Mouse (Mus musculus): Measurements from ENCODE around the gene Tnfrsf9. TPM values are rescaled to one million over a fixed set of nuclear protein-coding genes. Genes with fewer than 3 reads are reported as not detected.

Tnfrsf9 gene
- total RNA-seq, 2 experiments from 2014 or later, result 0.21 to 0.46 TPM

GRCm38 (mm10) chr4:150979455-150979854 is 65.1 kb downstream of the Tnfrsf9 start:
- DNase-seq (ENCODE audit: low spot score), result no peak

- DNase-seq (ENCODE audit: low spot score), result no peak
Measured at GRCm38 (mm10) chr4:150980153-150980552, 65.8 kb downstream of the Tnfrsf9 start.

DNA sequence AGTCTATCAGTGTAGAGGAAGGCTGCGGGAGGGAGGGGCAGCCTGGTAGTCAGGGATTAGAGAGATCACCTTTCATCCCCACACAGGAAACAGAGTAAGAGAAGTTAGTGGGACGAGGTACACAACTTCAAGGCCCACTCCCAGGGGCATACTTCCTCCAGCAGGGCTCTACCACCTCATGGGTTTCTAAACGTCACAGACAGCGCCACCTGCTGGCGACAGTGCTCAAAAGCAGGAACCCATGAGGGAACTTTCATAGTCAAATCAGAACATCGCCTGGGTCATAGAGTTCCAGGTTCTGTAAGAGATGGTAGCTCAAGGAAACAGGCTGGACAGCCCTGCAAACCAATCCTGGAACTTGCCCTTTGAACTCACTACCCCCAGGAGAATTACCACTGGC is 75.8 kb downstream of the Tnfrsf9 start:
- no peak for DNase-seq (ENCODE audit: low spot score)

Other genes starting within 250 kb of the Tnfrsf9 start
- gene Errfi1, start 60.6 kb upstream of the Tnfrsf9 start, total RNA-seq (2021), result 10 to 100 TPM; 24.9 to 35.9 TPM
- 100 to 1,000 TPM; 750 to 787 TPM for gene Park7, start 125 bp upstream of the Tnfrsf9 start, total RNA-seq (2021)
- not detected for gene Uts2, start 82.5 kb downstream of the Tnfrsf9 start, total RNA-seq (2021)
- 1 to 10 TPM; 5.3 to 6.9 TPM for gene Per3, start 130.1 kb downstream of the Tnfrsf9 start, total RNA-seq (2021)
- gene Vamp3, start 143.4 kb downstream of the Tnfrsf9 start, total RNA-seq (2021), result 10 to 100 TPM; 48.0 to 49.0 TPM
- gene Gm13090, start 175.0 kb downstream of the Tnfrsf9 start, total RNA-seq (2021), result not detected

All from gastrocnemius, adult 18-20 months (tissue).